Mouse (Mus musculus): ENCODE measurements around the gene Acbd3.
A peak's percentile ranks its signal among the peaks of the same experiment; 100 is the strongest.

DNA sequence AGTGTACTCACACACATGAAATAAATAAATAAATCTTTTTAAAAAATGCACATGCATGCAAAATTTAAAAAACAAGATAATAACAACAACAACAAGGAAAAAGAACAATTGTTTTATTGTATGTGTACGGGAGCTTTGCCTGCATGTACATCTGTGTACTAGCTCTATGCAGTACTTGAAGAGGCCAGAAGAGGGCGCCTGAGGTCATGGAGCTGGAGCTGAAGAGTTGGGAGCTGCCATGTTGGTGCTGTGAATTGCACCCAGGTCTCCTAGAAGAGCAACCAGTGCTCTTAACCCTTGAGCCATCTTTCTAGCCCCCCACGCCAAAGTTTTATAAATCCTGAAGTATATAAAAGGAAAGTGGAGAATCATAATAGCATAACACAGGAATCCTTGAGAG is 48.8 kb downstream of the Acbd3 start:
- TF ChIP-seq CTCF (IDR thresholded peaks at IDR 0.05; ENCODE audit: insufficient read depth, low read length): peak; percentile 53
- no peak for TF ChIP-seq POLR2A (IDR thresholded peaks at IDR 0.05; ENCODE audit: borderline replicate concordance, extremely low read depth, low read depth, low read length)
